Mouse (Mus musculus) liver, adult 2 months (tissue): ENCODE data around the gene Comt. TPM values are rescaled to one million over a fixed set of nuclear protein-coding genes. Genes with fewer than 3 reads are reported as not detected.

Source experiments
- DNase-seq: peaks from one replicate; pipeline ENCODE4 v3.0.0-alpha.2; 2011; ENCODE audit warnings: low read depth, low spot score; ENCODE audit errors: extremely low read depth
- H3K27ac ChIP-seq: fragments of 200-500 bp; replicated peaks from 2 replicates; pipeline ENCODE4 v1.5.1; 2012; ENCODE audit warnings: low read depth, mild to moderate bottlenecking, control low read depth, inconsistent platforms, low read length; ENCODE audit not compliant: insufficient read depth
- H3K27me3 ChIP-seq: fragments of 200-500 bp; 2 replicates; pipeline ENCODE4 v1.6.1; 2012; ENCODE audit warnings: mild to moderate bottlenecking, moderate library complexity, low read length, inconsistent platforms; ENCODE audit not compliant: control insufficient read depth, insufficient read depth
- H3K36me3 ChIP-seq: fragments of 200-500 bp; 2 replicates; pipeline ENCODE4 v1.6.1; 2012; ENCODE audit warnings: low read length, inconsistent platforms; ENCODE audit not compliant: control insufficient read depth, insufficient read depth
- H3K4me1 ChIP-seq: fragments of 200-500 bp; 2 replicates; pipeline ENCODE4 v1.6.1; 2011; ENCODE audit warnings: low read length; ENCODE audit not compliant: control insufficient read depth, insufficient read depth
- H3K4me3 ChIP-seq: fragments of 200-500 bp; 2 replicates; pipeline ENCODE4 v1.5.1; 2011; ENCODE audit warnings: low read depth, mild to moderate bottlenecking, control low read depth, low read length, moderate library complexity; ENCODE audit not compliant: insufficient read depth
- H3K79me2 ChIP-seq: fragments of 200-500 bp; 2 replicates; pipeline ENCODE4 v1.6.1; 2012; ENCODE audit warnings: inconsistent platforms, mild to moderate bottlenecking, low read length, moderate library complexity; ENCODE audit not compliant: control insufficient read depth, insufficient read depth
- H3K9ac ChIP-seq: fragments of 200-500 bp; 2 replicates; pipeline ENCODE4 v1.6.1; 2012; ENCODE audit warnings: low read depth, mild to moderate bottlenecking, control low read depth, inconsistent platforms, low read length
- CTCF ChIP-seq: fragments of 200-500 bp; IDR thresholded peaks from 2 replicates; pipeline ENCODE4 v1.5.1; 2011; ENCODE audit warnings: low read depth, low read length, control low read depth
- POLR2A ChIP-seq: fragments of 200-500 bp; IDR thresholded peaks from 2 replicates; pipeline ENCODE4 v1.6.1; 2011; ENCODE audit warnings: low read length, control low read depth; ENCODE audit not compliant: insufficient read depth; ENCODE audit errors: extremely low read depth
- WGBS: fragments of 180-500 bp; shearing (Covaris S2); methylation state at CpG from one replicate; pipeline ENCODE4 v1.1.7; 2018; 5-methylcytosine and 5-hydroxymethylcytosine counted together
- polyA plus RNA-seq: library from polyadenylated mRNA; depleted of rRNA; stranded (reverse); fragments of >200 nt; gene quantifications from 2 replicates; pipeline ENCODE4 v1.2.3, GENCODE M21; 2012
- total RNA-seq: library from RNA; depleted of rRNA; stranded (reverse); fragments of >200 nt; gene quantifications from 2 replicates; pipeline ENCODE4 v1.2.3, GENCODE M21; 2014

Comt gene
- total and polyA plus RNA-seq, 2 experiments: 538 to 1,223 TPM

DNA sequence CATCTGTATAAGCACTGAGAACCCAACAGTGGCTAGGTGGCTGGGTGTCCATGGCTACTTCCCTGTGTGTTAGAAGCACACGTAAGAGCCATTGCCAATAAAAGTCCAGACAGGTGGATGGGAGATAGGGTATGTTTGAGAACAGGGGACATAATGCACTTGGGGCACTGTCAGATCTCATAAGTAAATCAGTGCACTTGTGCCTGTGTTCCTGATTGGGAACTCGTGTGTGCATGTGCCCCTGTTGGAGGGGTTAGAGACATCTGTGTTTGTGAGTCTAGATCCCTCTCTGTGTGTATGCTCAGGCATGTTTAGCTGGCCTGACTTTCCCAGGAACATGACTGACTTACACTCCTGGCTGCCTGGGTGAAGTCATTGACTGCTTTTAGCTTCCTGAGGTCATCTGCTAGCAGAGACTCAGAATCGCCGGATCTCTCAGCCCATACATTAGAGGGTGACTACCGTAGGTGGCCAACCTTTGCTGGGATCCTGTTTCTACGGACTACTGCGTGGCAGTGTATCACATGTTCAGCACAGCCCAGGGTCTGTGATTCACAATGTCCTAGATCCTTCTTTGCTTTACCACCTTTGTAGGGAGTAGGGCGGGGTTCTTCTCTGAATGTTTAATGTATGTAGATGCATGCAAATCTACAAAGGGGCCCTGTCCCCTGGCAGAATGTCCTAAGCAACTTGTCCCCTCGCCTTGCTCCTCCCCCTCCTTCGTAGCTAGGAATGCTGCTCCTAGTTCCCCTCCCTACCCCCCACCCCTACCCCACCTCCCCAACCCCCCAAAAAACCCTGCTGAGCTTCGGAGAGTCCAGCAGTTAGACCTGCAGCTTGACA is 31.7 kb downstream of the Comt start:
- H3K4me1 ChIP-seq: no peaks in the 10 kb centered on the region
- H3K36me3 ChIP-seq: no peaks in the 10 kb centered on the region
- no peaks in the 10 kb centered on the region for H3K27me3 ChIP-seq
- TF ChIP-seq POLR2A (no peak), CTCF (no peak)
- H3K27ac ChIP-seq: peak overlapping the region; percentile 3
- no peak for DNase-seq
- H3K79me2 ChIP-seq: no peaks in the 10 kb centered on the region
- no peak overlapping the region; the same call in 1 of the 2 replicates for H3K4me3 ChIP-seq
- peak overlapping the region; percentile 29; the same call in 1 of the 2 replicates for H3K9ac ChIP-seq
- 73% methylated on average over 11 of the region's 11 CpGs for WGBS

DNA sequence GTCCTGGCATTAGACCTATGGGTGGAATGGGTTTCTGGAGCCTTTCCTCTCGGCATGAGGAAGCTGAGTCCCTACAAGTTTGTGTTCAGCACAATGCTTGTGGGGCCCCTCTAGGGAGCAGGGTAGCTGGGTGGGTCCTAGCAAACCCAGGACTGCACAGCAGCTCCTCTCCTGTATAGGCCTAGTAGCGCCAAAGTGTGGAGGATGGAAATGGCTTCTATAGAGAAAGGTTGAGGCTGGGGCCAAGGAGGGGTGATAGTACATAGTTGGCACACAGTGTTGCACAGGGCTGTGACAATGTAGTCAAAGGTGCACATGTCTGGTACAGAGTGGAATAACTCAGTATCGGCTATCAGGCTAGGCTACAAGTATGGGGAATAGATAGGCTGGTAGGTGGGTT is 32.6 kb downstream of the Comt start:
- Histone ChIP-seq H3K4me3 (peak overlapping the region; percentile 68), H3K36me3 (no peaks in the 10 kb centered on the region), H3K27ac (peak overlapping the region; percentile 22; the same call in 1 of the 2 replicates), H3K79me2 (no peaks in the 10 kb centered on the region), H3K9ac (peak overlapping the region; percentile 50), H3K27me3 (no peaks in the 10 kb centered on the region), H3K4me1 (no peaks in the 10 kb centered on the region)
- WGBS: 87% methylated on average over 3 of the region's 3 CpGs
- TF ChIP-seq POLR2A (no peak), CTCF (no peak)
- no peak for DNase-seq

DNA sequence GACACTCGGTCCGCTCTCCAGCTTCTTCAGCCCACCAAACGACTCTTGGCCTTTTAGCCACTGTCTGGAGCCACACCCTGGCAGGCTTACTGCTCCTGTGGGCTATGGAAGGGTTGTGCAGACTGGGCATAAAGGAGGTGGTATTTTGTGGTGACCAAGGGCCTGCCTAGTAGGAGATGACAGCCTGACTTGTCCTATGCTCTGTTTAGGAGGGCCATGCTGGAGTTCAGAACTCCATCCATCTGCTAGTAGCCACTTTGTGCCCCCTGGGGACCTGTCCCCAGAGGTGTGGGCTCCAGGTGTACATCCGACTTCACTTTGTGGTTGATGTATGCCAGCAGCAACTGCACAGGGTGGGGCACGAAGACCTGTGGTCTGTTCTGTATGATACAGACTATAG is 33.1 kb downstream of the Comt start:
- H3K4me1 ChIP-seq: no peaks in the 10 kb centered on the region
- WGBS: 85% methylated on average over 5 of the region's 5 CpGs

DNA sequence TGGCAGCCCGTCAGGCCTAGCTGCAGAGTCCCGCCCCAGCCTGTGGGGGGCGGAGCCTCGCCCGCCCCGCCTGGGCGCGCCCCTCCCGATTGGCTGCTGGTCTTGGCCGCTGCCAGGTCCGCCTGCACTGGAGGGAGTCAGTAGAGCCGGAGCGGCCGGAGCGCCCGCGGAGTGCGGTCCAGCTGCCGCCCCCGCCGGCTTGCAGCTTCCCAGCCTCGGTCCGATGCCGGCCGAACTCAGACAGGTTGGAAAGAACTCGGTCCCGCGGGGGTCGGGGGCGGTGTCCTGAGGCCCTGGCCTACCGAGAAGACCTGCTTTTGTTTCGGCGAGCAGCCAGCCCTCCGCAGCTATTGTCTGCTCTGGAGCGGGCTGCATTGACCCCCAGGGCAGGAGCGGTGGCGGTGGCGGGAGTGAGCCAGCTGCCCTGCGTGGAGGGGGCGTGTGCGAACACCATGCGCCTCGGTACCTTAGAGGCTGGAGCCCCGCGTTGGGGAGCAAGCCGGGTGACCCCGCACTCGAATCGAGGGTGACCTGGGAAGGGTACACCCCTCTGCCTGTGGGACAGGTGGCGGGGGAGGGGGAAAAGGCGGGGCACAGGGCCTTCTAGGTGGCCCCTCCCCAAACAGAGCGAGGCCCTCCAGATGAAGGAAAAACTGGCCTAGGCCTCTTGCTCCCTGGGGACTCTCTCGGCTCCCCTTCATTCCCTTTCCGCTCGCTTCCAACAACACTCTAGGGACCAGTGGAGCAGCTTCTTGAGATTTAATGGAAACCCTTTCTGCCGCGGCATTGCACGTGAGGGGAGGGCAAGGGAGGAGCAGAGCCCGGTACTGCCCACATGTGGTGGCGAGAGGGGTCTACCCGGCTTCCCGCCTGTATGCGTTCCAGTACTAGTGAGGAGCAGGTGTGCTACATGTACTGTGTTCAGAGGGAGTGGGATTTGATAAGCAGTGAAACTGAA is 33.9 kb downstream of the Comt start:
- Histone ChIP-seq H3K4me1 (no peaks in the 10 kb centered on the region), H3K27me3 (no peaks in the 10 kb centered on the region), H3K79me2 (no peaks in the 10 kb centered on the region), H3K27ac (peak overlapping the region; percentile 10), H3K9ac (peak overlapping the region; percentile 84), H3K36me3 (no peaks in the 10 kb centered on the region), H3K4me3 (peak overlapping the region; percentile 68)
- 7% methylated on average over 63 of the region's 63 CpGs for WGBS
- TF ChIP-seq CTCF (peak; percentile 17; the same call in 1 of the 2 replicates), POLR2A (peak; percentile 56; the same call in 1 of the 2 replicates)
- peak; percentile 64 for DNase-seq

More for the DNA sequence above, 33.1 kb downstream of the Comt start:
- Histone ChIP-seq H3K9ac (peak overlapping the region; percentile 50), H3K36me3 (no peaks in the 10 kb centered on the region), H3K79me2 (no peaks in the 10 kb centered on the region), H3K27me3 (no peaks in the 10 kb centered on the region), H3K27ac (peak overlapping the region; percentile 10), H3K4me3 (peak overlapping the region; percentile 68)
- no peak for TF ChIP-seq POLR2A
- TF ChIP-seq CTCF: no peak
- no peak for DNase-seq

DNA sequence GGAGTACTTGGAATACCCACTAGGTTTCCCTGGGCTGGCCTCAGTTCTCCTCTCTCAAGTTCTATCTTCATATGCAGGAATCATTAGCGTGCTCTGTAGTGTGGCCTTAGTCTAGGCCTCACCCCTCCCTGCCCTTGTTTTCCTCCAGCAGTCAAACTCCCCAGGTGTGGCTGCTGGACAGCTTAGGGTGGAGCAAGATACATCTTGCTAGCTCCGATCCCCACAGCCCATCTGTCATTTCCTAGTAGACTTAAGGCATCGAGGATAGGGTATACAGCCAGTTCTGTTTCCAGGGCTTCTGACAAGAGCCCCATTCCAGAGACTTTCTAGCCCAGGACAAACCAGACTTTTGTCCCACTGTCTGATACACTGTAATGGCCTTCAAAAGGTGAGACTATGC is 34.9 kb downstream of the Comt start:
- no peaks in the 10 kb centered on the region for H3K79me2 ChIP-seq
- H3K4me1 ChIP-seq: no peaks in the 10 kb centered on the region
- no peak overlapping the region for H3K9ac ChIP-seq
- no peak overlapping the region for H3K4me3 ChIP-seq
- WGBS: 88% methylated on average over 3 of the region's 3 CpGs
- no peaks in the 10 kb centered on the region for H3K27me3 ChIP-seq
- no peak for TF ChIP-seq POLR2A
- TF ChIP-seq CTCF: no peak
- peak overlapping the region; percentile 19; the same call in 1 of the 2 replicates for H3K27ac ChIP-seq
- DNase-seq: no peak
- H3K36me3 ChIP-seq: no peaks in the 10 kb centered on the region
